Mouse (Mus musculus) mouse embryonic stem cell (cell line): ENCODE measurements at regions not wholly inside any gene's neighbourhood (a gene's known extent, or its start where the extent isn't known, plus 50 kb on each side); places are given as distances from the start of the nearest gene placed in this dataset.

Source experiments
- in situ Hi-C, 2 experiments: fragments of 300-500 bp; cut with MboI; formaldehyde crosslinking; loops; 1 replicate in 1 of 2; 3 replicates in 1 of 2; pipeline ENCODE4 v1.14.3; 2019 to 2020; ENCODE audit warnings: low sequenced_read_pairs in 2 of 2, low pct_unique_long_range_greater_than_20kb in 1 of 2, mixed read lengths in 1 of 2; ENCODE audit not compliant: unreplicated experiment in 1 of 2

- in situ Hi-C loops, result no loop called here
Measured at GRCm38 (mm10) chr4:142825786-142826185, 387.0 kb downstream of the Prdm2 start.

- in situ Hi-C loops, result no loop called here
Measured at GRCm38 (mm10) chr4:142818440-142818839, 394.4 kb downstream of the Prdm2 start.

- in situ Hi-C loops, result no loop called here
Measured at GRCm38 (mm10) chr4:142816986-142817385, 395.8 kb downstream of the Prdm2 start.

- in situ Hi-C loops, result no loop called here
Measured at GRCm38 (mm10) chr4:142803819-142804218, 409.0 kb downstream of the Prdm2 start.

GRCm38 (mm10) chr4:142799291-142799690, 413.5 kb downstream of the Prdm2 start:
- in situ Hi-C loops, result no loop called here

GRCm38 (mm10) chr4:142798834-142799233, 414.0 kb downstream of the Prdm2 start:
- in situ Hi-C loops, result no loop called here

GRCm38 (mm10) chr4:142792606-142792970, 420.2 kb downstream of the Prdm2 start:
- in situ Hi-C loops, result no loop called here

- in situ Hi-C loops, result no loop called here
Measured at GRCm38 (mm10) chr4:142791823-142792605, 420.8 kb downstream of the Prdm2 start.

- in situ Hi-C loops, result no loop called here
Measured at GRCm38 (mm10) chr4:142789048-142789447, 423.7 kb downstream of the Prdm2 start.

GRCm38 (mm10) chr4:142785386-142785785, 427.4 kb downstream of the Prdm2 start:
- in situ Hi-C loops, result no loop called here

- in situ Hi-C loops, result no loop called here
Measured at GRCm38 (mm10) chr4:142776711-142777411, 435.9 kb downstream of the Prdm2 start.

GRCm38 (mm10) chr4:142775023-142775422, 437.8 kb downstream of the Prdm2 start:
- in situ Hi-C loops, result no loop called here

- in situ Hi-C loops, result no loop called here
Measured at GRCm38 (mm10) chr4:142773651-142774151, 439.1 kb downstream of the Prdm2 start.

- in situ Hi-C loops, result no loop called here
Measured at GRCm38 (mm10) chr4:142772751-142773455, 439.9 kb downstream of the Prdm2 start.

- in situ Hi-C loops, result no loop called here
Measured at GRCm38 (mm10) chr4:142771520-142772150, 441.2 kb downstream of the Prdm2 start.

- in situ Hi-C loops, result no loop called here
Measured at GRCm38 (mm10) chr4:142770177-142770576, 442.6 kb downstream of the Prdm2 start.

GRCm38 (mm10) chr4:142767665-142768064, 445.1 kb downstream of the Prdm2 start:
- in situ Hi-C loops, result no loop called here

GRCm38 (mm10) chr4:142761577-142761976, 451.2 kb downstream of the Prdm2 start:
- in situ Hi-C loops, result no loop called here

- in situ Hi-C loops, result no loop called here
Measured at GRCm38 (mm10) chr4:142758102-142758501, 454.7 kb downstream of the Prdm2 start.
